Mouse (Mus musculus) thymus, adult 2 months (tissue): ENCODE results near the gene Stfa2l1. TPM values are rescaled to one million over a fixed set of nuclear protein-coding genes. Genes with fewer than 3 reads are reported as not detected.
"Not testable (repeated sequence)": the region's sequence is repeated elsewhere in the genome, so short reads cannot be mapped to it uniquely, and the experiment has no call there.

Experiments
- DNase-seq: peaks from one replicate; pipeline ENCODE4 v3.0.0; 2021
- H3K27ac ChIP-seq: fragments of 200-500 bp; 2 replicates; pipeline ENCODE4 v1.5.1; 2012; ENCODE audit warnings: low read length, control low read depth; ENCODE audit not compliant: control insufficient read depth, insufficient read depth
- H3K27me3 ChIP-seq: fragments of 200-500 bp; 2 replicates; pipeline ENCODE4 v1.6.1; 2012; ENCODE audit warnings: mild to moderate bottlenecking, low read length, moderate library complexity, mixed read lengths; ENCODE audit not compliant: control insufficient read depth, insufficient read depth
- H3K36me3 ChIP-seq: fragments of 200-500 bp; 2 replicates; pipeline ENCODE4 v1.6.1; 2012; ENCODE audit warnings: mild to moderate bottlenecking, low read length, moderate library complexity; ENCODE audit not compliant: control insufficient read depth, insufficient read depth
- H3K4me1 ChIP-seq: fragments of 200-500 bp; replicated peaks from 2 replicates; pipeline ENCODE4 v1.6.1; 2012; ENCODE audit warnings: low read length; ENCODE audit not compliant: control insufficient read depth, insufficient read depth
- H3K4me3 ChIP-seq: fragments of 200-500 bp; 2 replicates; pipeline ENCODE4 v1.5.1; 2012; ENCODE audit warnings: mild to moderate bottlenecking, low read length, control low read depth, moderate library complexity; ENCODE audit not compliant: control insufficient read depth, insufficient read depth
- CTCF ChIP-seq: fragments of 200-500 bp; IDR thresholded peaks from 2 replicates; pipeline ENCODE4 v1.5.1; 2012; ENCODE audit warnings: mild to moderate bottlenecking, control low read depth, low read length, moderate library complexity, borderline replicate concordance; ENCODE audit not compliant: control insufficient read depth, poor library complexity, insufficient read depth; ENCODE audit errors: extremely low read depth
- POLR2A ChIP-seq: fragments of 200-500 bp; IDR thresholded peaks from 2 replicates; pipeline ENCODE4 v1.6.1; 2012; ENCODE audit warnings: mild to moderate bottlenecking, low read length, control low read depth, moderate library complexity; ENCODE audit not compliant: control insufficient read depth, poor library complexity, insufficient read depth; ENCODE audit errors: extremely low read depth
- WGBS: fragments of 180-500 bp; shearing (Covaris S2); methylation state at CpG from one replicate; pipeline ENCODE4 v1.1.7; 2018; 5-methylcytosine and 5-hydroxymethylcytosine counted together
- polyA plus RNA-seq: library from polyadenylated mRNA; depleted of rRNA; stranded (reverse); fragments of >200 nt; gene quantifications from 2 replicates; pipeline ENCODE4 v1.2.3, GENCODE M21; 2012; rRNA removed

The Stfa2l1 gene
- polyA plus RNA-seq, 1 experiment = not detected

GRCm38 (mm10) chr16:36176108-36176507, 19.5 kb downstream of the Stfa2l1 start:
- Histone ChIP-seq H3K4me3 (no peak overlapping the region), H3K27me3 (no peaks in the 10 kb centered on the region), H3K4me1 (no peaks in the 10 kb centered on the region), H3K36me3 (no peaks in the 10 kb centered on the region), H3K27ac (no peak overlapping the region)
- DNase-seq = no peak
- TF ChIP-seq POLR2A = no peak
- no peak for TF ChIP-seq CTCF

GRCm38 (mm10) chr16:36179910-36180309, 23.3 kb downstream of the Stfa2l1 start:
- Histone ChIP-seq H3K27me3 (no peaks in the 10 kb centered on the region), H3K36me3 (no peaks in the 10 kb centered on the region), H3K27ac (no peak overlapping the region), H3K4me3 (no peak overlapping the region), H3K4me1 (no peaks in the 10 kb centered on the region)
- TF ChIP-seq CTCF (no peak), POLR2A (no peak)
- no peak for DNase-seq
- 75% methylated on average over 2 of the region's 2 CpGs for WGBS

- H3K27ac ChIP-seq, H3K4me1 ChIP-seq, H3K4me3 ChIP-seq, H3K27me3 ChIP-seq, DNase-seq, H3K36me3 ChIP-seq: not testable (repeated sequence)
- 91% methylated on average over 4 of the region's 4 CpGs for WGBS
Measured at GRCm38 (mm10) chr16:36183912-36184311, 27.3 kb downstream of the Stfa2l1 start, which contains the start of gene Gm5483. Gm5483 (plus strand) TSS chr16:36184212.

GRCm38 (mm10) chr16:36199226-36199625, 42.6 kb downstream of the Stfa2l1 start:
- Histone ChIP-seq H3K36me3 (no peaks in the 10 kb centered on the region), H3K4me1 (no peaks in the 10 kb centered on the region), H3K4me3 (no peak overlapping the region), H3K27ac (no peak overlapping the region), H3K27me3 (no peaks in the 10 kb centered on the region)
- no peak for DNase-seq
- WGBS = 71% methylated on average over 19 of the region's 19 CpGs
- TF ChIP-seq POLR2A = no peak
- no peak for TF ChIP-seq CTCF

GRCm38 (mm10) chr16:36203846-36204245, 47.2 kb downstream of the Stfa2l1 start:
- no peaks in the 10 kb centered on the region for H3K27me3 ChIP-seq
- H3K4me1 ChIP-seq = no peaks in the 10 kb centered on the region
- 89% methylated on average over 5 of the region's 5 CpGs for WGBS
- H3K27ac ChIP-seq = no peak overlapping the region
- no peaks in the 10 kb centered on the region for H3K36me3 ChIP-seq
- TF ChIP-seq CTCF (no peak), POLR2A (no peak)
- H3K4me3 ChIP-seq = no peak overlapping the region
- DNase-seq = no peak

GRCm38 (mm10) chr16:36205684-36206083, 49.1 kb downstream of the Stfa2l1 start:
- H3K36me3 ChIP-seq, H3K27ac ChIP-seq, H3K27me3 ChIP-seq, H3K4me1 ChIP-seq, DNase-seq, H3K4me3 ChIP-seq: not testable (repeated sequence)
- 77% methylated on average over 2 of the region's 2 CpGs for WGBS

- TF ChIP-seq CTCF = no peak
- TF ChIP-seq POLR2A = no peak
- no peaks in the 10 kb centered on the region for H3K27me3 ChIP-seq
- 84% methylated on average over 2 of the region's 2 CpGs for WGBS
- no peaks in the 10 kb centered on the region for H3K36me3 ChIP-seq
- no peak within 1 kb of the TSS for H3K4me3 ChIP-seq
- no peak within 1 kb of the TSS for H3K27ac ChIP-seq
- no peaks in the 10 kb centered on the region for H3K4me1 ChIP-seq
- no peak for DNase-seq
Measured at GRCm38 (mm10) chr16:36209967-36210453, 53.4 kb downstream of the Stfa2l1 start, which contains the start of gene Gm5416. Gm5416 (plus strand) TSS chr16:36210403.

Other genes starting within 250 kb of the Stfa2l1 start
- gene Parp9, start 218.3 kb upstream of the Stfa2l1 start, polyA plus RNA-seq = 13.5 and 14.8 TPM in 2 replicates
- 20.6 and 20.9 TPM in 2 replicates for gene Dtx3l, start 217.7 kb upstream of the Stfa2l1 start, polyA plus RNA-seq
- 9.4 and 10.3 TPM in 2 replicates for gene Kpna1, start 178.1 kb upstream of the Stfa2l1 start, polyA plus RNA-seq
- 3.2 and 3.6 TPM in 2 replicates for gene Wdr5b, start 115.6 kb upstream of the Stfa2l1 start, polyA plus RNA-seq
- gene Fam162a, start 85.2 kb upstream of the Stfa2l1 start, polyA plus RNA-seq = 25.3 and 34.7 TPM in 2 replicates
- gene Ccdc58, start 85.1 kb upstream of the Stfa2l1 start, polyA plus RNA-seq = 7.2 and 7.6 TPM in 2 replicates
- gene Csta1, start 25.6 kb upstream of the Stfa2l1 start, polyA plus RNA-seq = not detected in 2 replicates
- not detected in 2 replicates for gene Gm5483, start 27.4 kb downstream of the Stfa2l1 start, polyA plus RNA-seq
- not detected in 2 replicates for gene Gm5416, start 53.6 kb downstream of the Stfa2l1 start, polyA plus RNA-seq
- gene 2010005H15Rik, start 64.7 kb downstream of the Stfa2l1 start, polyA plus RNA-seq = 0.31 TPM in 1 of 2 replicates, not detected in the other
- gene Stfa1, start 120.1 kb downstream of the Stfa2l1 start, polyA plus RNA-seq = not detected in 2 replicates
- gene BC117090, start 177.5 kb downstream of the Stfa2l1 start, polyA plus RNA-seq = not detected in 2 replicates
- gene BC100530, start 210.9 kb downstream of the Stfa2l1 start, polyA plus RNA-seq = not detected in 2 replicates